Mouse (Mus musculus) MEL (cell line): ENCODE results near the gene Mllt11.

Experiments used
- CTCF ChIP-seq, 3 experiments: IDR thresholded peaks in 2 of 3; conservative IDR thresholded peaks in 1 of 3; 2 replicates each; pipeline ENCODE4 v1.5.1; 2011 to 2012; ENCODE audit warnings: low read length in 3 of 3, low read depth in 2 of 3, mild to moderate bottlenecking in 2 of 3, improper control_type of control experiment in 1 of 3, inconsistent platforms in 1 of 3, mixed read lengths in 1 of 3, moderate library complexity in 1 of 3; ENCODE audit not compliant: control insufficient read depth in 1 of 3, insufficient read depth in 1 of 3, poor library complexity in 1 of 3, severe bottlenecking in 1 of 3
- E2F4 ChIP-seq: IDR thresholded peaks from 2 replicates; pipeline ENCODE4 v1.6.1; 2011; ENCODE audit warnings: low read depth, low read length, improper control_type of control experiment, borderline replicate concordance
- GABPA ChIP-seq: IDR thresholded peaks from 2 replicates; pipeline ENCODE4 v1.6.1; 2012; ENCODE audit warnings: low read depth, mild to moderate bottlenecking, inconsistent platforms, low read length, improper control_type of control experiment, moderate library complexity
- GATA1 ChIP-seq: IDR thresholded peaks from 2 replicates; pipeline ENCODE4 v1.6.1; 2011; ENCODE audit warnings: low read depth, low read length, improper control_type of control experiment
- HCFC1 ChIP-seq: IDR thresholded peaks from 2 replicates; pipeline ENCODE4 v1.6.1; 2012; ENCODE audit warnings: low read depth, mild to moderate bottlenecking, inconsistent platforms, low read length, improper control_type of control experiment, moderate library complexity
- POLR2A ChIP-seq, 2 experiments: IDR thresholded peaks; 2 replicates each; pipeline ENCODE4 v1.6.1; 2011 to 2012; ENCODE audit warnings: low read length in 2 of 2, mild to moderate bottlenecking in 2 of 2, control low read depth in 1 of 2, improper control_type of control experiment in 1 of 2, low read depth in 1 of 2, moderate library complexity in 1 of 2; ENCODE audit not compliant: control insufficient read depth in 1 of 2, insufficient read depth in 1 of 2, poor library complexity in 1 of 2
- ZKSCAN1 ChIP-seq: IDR thresholded peaks from 2 replicates; pipeline ENCODE4 v1.6.1; 2012; ENCODE audit warnings: low read depth, mild to moderate bottlenecking, inconsistent platforms, low read length, improper control_type of control experiment, moderate library complexity
- ZMIZ1 ChIP-seq: IDR thresholded peaks from 2 replicates; pipeline ENCODE4 v1.6.1; 2012; ENCODE audit warnings: low read depth, mild to moderate bottlenecking, inconsistent platforms, low read length, improper control_type of control experiment, moderate library complexity

DNA sequence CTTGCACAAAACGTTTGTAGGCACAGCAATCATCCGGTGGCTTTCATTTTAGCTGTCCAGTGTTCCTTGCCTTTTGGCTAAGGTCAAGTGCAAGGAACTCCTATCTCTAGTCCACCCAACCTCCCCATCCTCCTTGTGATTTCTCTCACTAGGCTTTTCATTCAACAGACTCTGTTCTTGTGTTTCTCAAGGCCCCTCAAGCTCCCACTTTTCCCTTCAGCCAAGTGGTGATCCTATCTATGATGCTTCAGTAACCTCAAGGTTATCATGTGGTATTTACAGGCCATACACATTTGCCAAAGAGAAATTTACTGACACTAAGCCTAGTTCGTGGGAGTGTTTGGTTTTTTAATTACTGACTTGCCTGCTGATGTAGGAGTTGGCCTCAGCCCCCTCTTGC, 52.1 kb downstream of the Mllt11 start:
- TF ChIP-seq GABPA (no peak), ZKSCAN1 (no peak), CTCF (IDR thresholded peaks at IDR 0.05 in 2 of 3, conservative IDR thresholded peaks at IDR 0.05 in 1 of 3; ENCODE audit: control insufficient read depth in 1 of 3, insufficient read depth in 1 of 3, low read depth in 2 of 3, low read length in 3 of 3, poor library complexity in 1 of 3, severe bottlenecking in 1 of 3) (no peak), E2F4 (no peak), ZMIZ1 (peak; percentile 23; the same call in 1 of the 2 replicates), GATA1 (no peak), POLR2A (IDR thresholded peaks at IDR 0.05; ENCODE audit: control insufficient read depth in 1 of 2, insufficient read depth in 1 of 2, low read depth in 1 of 2, low read length in 2 of 2, poor library complexity in 1 of 2) (no peak), HCFC1 (no peak)
